Mouse (Mus musculus) G1E (cell line): Measurements from ENCODE around the gene Slc9a3r2. TPM values are rescaled to one million over a fixed set of nuclear protein-coding genes. Genes with fewer than 3 reads are reported as not detected.

Experiments used
- ATAC-seq: 2 replicates; pipeline ENCODE4 v1.8.0; 2016; ENCODE audit warnings: mild to moderate bottlenecking; ENCODE audit not compliant: insufficient number of reproducible peaks, poor library complexity, low FRiP score, severe bottlenecking; ENCODE audit errors: extremely low read depth
- DNase-seq: peaks from one replicate; pipeline ENCODE4 v3.0.0; 2012; ENCODE audit warnings: low spot score
- H3K27me3 ChIP-seq: 2 replicates; pipeline ENCODE4 v1.6.1; 2012; ENCODE audit warnings: mild to moderate bottlenecking, low read length, inconsistent platforms; ENCODE audit not compliant: insufficient read depth
- H3K36me3 ChIP-seq: replicated peaks from 2 replicates; pipeline ENCODE3; 2012; ENCODE audit warnings: mild to moderate bottlenecking, inconsistent platforms
- H3K4me1 ChIP-seq: 2 replicates; pipeline ENCODE4 v1.6.1; 2012; ENCODE audit warnings: low read depth, low read length, inconsistent platforms, mixed read lengths; ENCODE audit not compliant: insufficient read depth
- H3K4me3 ChIP-seq: 2 replicates; pipeline ENCODE4 v1.5.1; 2012; ENCODE audit warnings: low read depth, mild to moderate bottlenecking, inconsistent platforms, low read length, moderate library complexity, mixed read lengths
- H3K9me3 ChIP-seq: replicated peaks from 2 replicates; pipeline ENCODE4 v1.6.1; 2012; ENCODE audit warnings: inconsistent platforms
- CTCF ChIP-seq: IDR thresholded peaks from 2 replicates; pipeline ENCODE4 v1.5.1; 2012; ENCODE audit warnings: low read depth, low read length, inconsistent platforms, mixed read lengths
- GATA1 ChIP-seq: IDR thresholded peaks from 2 replicates; pipeline ENCODE4 v1.6.1; 2012; ENCODE audit warnings: borderline replicate concordance, low read length, inconsistent platforms, mixed read lengths
- GATA2 ChIP-seq: IDR thresholded peaks from 2 replicates; pipeline ENCODE4 v1.6.1; 2012; ENCODE audit warnings: low read depth, low read length, inconsistent platforms, borderline replicate concordance
- POLR2AphosphoS5 ChIP-seq: IDR thresholded peaks from 2 replicates; pipeline ENCODE4 v1.6.1; 2012; ENCODE audit warnings: low read depth, low read length, inconsistent platforms; ENCODE audit not compliant: insufficient replicate concordance
- TAL1 ChIP-seq: conservative IDR thresholded peaks from 2 replicates; pipeline ENCODE4 v1.6.1; 2012; ENCODE audit warnings: low read depth, low read length, inconsistent platforms, mixed read lengths
- polyA plus RNA-seq: library from polyadenylated mRNA; stranded (reverse); fragments of >175 nt; gene quantifications from 2 replicates; pipeline ENCODE4 v1.2.3, GENCODE M21; 2012
- total RNA-seq, 2 experiments: library from RNA; stranded (forward) in 1 of 2; stranded (reverse) in 1 of 2; fragments of 200-1000 nt in 1 of 2; fragments of >200 nt in 1 of 2; fragmentation: Nextera tagmentation in 1 of 2; gene quantifications; 2 replicates each; pipeline ENCODE4 v1.2.3; 2014 to 2017

Slc9a3r2 gene
- total and polyA plus RNA-seq, 3 experiments, result 0.07 to 0.16 TPM; not detected in 1

- peaks cover 94% of the 10 kb centered on the region for H3K36me3 ChIP-seq
- no peaks in the 10 kb centered on the region for H3K27me3 ChIP-seq
- no peak for ATAC-seq
- no peak for DNase-seq
- H3K4me3 ChIP-seq, result no peak overlapping the region
- peaks cover 51% of the 10 kb centered on the region for H3K4me1 ChIP-seq
- TF ChIP-seq CTCF (no peak), GATA2 (no peak), POLR2AphosphoS5 (no peak), TAL1 (no peak), GATA1 (no peak)
- H3K9me3 ChIP-seq, result no peaks in the 10 kb centered on the region
These were observed 26.8 kb upstream of the Slc9a3r2 start for GRCm38 (mm10) chr17:24676877-24677276.

DNA sequence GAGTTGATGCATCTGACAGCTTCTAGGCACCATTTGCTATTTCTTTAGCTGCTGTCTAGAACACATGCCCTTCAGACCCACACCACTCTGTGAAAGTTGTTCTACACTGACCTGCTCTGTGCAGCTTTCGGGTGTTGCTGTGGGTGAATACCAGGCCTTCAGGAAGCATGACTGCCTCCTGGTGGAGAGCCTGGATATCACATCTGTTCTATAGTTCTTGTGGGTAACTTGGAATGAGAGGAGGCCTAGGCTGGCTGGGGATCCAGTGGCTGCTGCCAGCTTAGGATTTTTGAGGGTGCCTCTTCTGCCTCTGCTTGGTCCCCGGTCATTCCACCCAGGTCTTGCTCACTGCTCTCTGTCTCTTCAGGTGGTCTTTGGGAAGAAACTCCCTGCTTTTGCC lies 26.1 kb upstream of the Slc9a3r2 start:
- Histone ChIP-seq H3K27me3 (no peaks in the 10 kb centered on the region), H3K36me3 (peaks cover 92% of the 10 kb centered on the region)
- DNase-seq, result peak; percentile 73

DNA sequence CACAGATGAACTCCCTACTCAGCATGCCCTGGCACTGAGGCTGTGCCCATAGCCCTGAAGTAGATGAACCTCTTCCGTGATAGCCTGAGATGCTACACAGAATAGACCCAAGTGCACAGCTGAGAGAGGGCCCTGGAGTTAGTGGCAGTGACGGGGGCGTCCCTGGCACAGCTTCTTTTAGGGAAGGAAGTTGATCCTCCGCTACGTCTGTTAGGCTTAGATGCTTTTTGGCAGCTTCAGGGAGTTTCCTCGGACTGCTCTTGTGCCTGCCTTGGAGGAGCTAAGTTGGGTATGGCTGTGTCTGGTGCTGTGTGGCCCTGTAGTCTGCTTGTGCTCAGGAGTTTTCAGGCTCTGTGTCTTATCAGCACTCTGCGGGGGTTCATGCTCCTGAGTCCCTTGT lies 24.1 kb upstream of the Slc9a3r2 start:
- Histone ChIP-seq H3K9me3 (no peaks in the 10 kb centered on the region), H3K4me3 (no peak overlapping the region), H3K36me3 (peaks cover 77% of the 10 kb centered on the region), H3K4me1 (peaks cover 67% of the 10 kb centered on the region), H3K27me3 (no peaks in the 10 kb centered on the region)
- ATAC-seq (no peak), DNase-seq (no peak)
- TF ChIP-seq POLR2AphosphoS5, result no peak
- no peak for TF ChIP-seq GATA1
- no peak for TF ChIP-seq CTCF
- TF ChIP-seq GATA2, result no peak
- no peak for TF ChIP-seq TAL1

More for the DNA sequence above, 26.1 kb upstream of the Slc9a3r2 start:
- TF ChIP-seq CTCF, result peak; percentile 48; the same call in 1 of the 2 replicates
- no peak for TF ChIP-seq POLR2AphosphoS5
- no peak; the same call in 1 of the 2 replicates for ATAC-seq
- no peaks in the 10 kb centered on the region for H3K9me3 ChIP-seq
- H3K4me3 ChIP-seq, result no peak overlapping the region
- peaks cover 58% of the 10 kb centered on the region for H3K4me1 ChIP-seq

- Histone ChIP-seq H3K4me3 (peak overlapping the region; percentile 11; the same call in 1 of the 2 replicates), H3K9me3 (no peaks in the 10 kb centered on the region), H3K27me3 (no peaks in the 10 kb centered on the region), H3K36me3 (peaks cover 55% of the 10 kb centered on the region), H3K4me1 (peaks cover 75% of the 10 kb centered on the region)
- no peak for DNase-seq
- TF ChIP-seq CTCF, result no peak
- ATAC-seq, result no peak
These were observed 22.0 kb upstream of the Slc9a3r2 start for GRCm38 (mm10) chr17:24672141-24672540.

GRCm38 (mm10) chr17:24671346-24671745 lies 21.2 kb upstream of the Slc9a3r2 start:
- Histone ChIP-seq H3K9me3 (no peaks in the 10 kb centered on the region), H3K36me3 (peaks cover 47% of the 10 kb centered on the region), H3K27me3 (no peaks in the 10 kb centered on the region), H3K4me1 (peaks cover 70% of the 10 kb centered on the region), H3K4me3 (peak overlapping the region; percentile 56; the same call in 1 of the 2 replicates)
- DNase-seq (no peak), ATAC-seq (no peak)
- no peak for TF ChIP-seq POLR2AphosphoS5
- TF ChIP-seq GATA1, result no peak
- TF ChIP-seq CTCF, result no peak
- no peak for TF ChIP-seq GATA2
- TF ChIP-seq TAL1, result no peak

GRCm38 (mm10) chr17:24670246-24670844 lies 20.2 kb upstream of the Slc9a3r2 start:
- Histone ChIP-seq H3K36me3 (peaks cover 37% of the 10 kb centered on the region), H3K4me1 (peaks cover 61% of the 10 kb centered on the region), H3K27me3 (no peaks in the 10 kb centered on the region), H3K9me3 (no peaks in the 10 kb centered on the region), H3K4me3 (peak overlapping the region; percentile 100)
- ATAC-seq (no peak), DNase-seq (no peak)
- no peak for TF ChIP-seq GATA1
- TF ChIP-seq TAL1, result no peak
- no peak for TF ChIP-seq GATA2
- no peak for TF ChIP-seq CTCF
- no peak for TF ChIP-seq POLR2AphosphoS5
